Mouse (Mus musculus) thymus, adult 2 months (tissue): ENCODE data around the gene Mtmr4.

Experiments
- CTCF ChIP-seq: fragments of 200-500 bp; IDR thresholded peaks from 2 replicates; pipeline ENCODE4 v1.5.1; 2012; ENCODE audit warnings: mild to moderate bottlenecking, control low read depth, low read length, moderate library complexity, borderline replicate concordance; ENCODE audit not compliant: control insufficient read depth, poor library complexity, insufficient read depth; ENCODE audit errors: extremely low read depth
- POLR2A ChIP-seq: fragments of 200-500 bp; IDR thresholded peaks from 2 replicates; pipeline ENCODE4 v1.6.1; 2012; ENCODE audit warnings: mild to moderate bottlenecking, low read length, control low read depth, moderate library complexity; ENCODE audit not compliant: control insufficient read depth, poor library complexity, insufficient read depth; ENCODE audit errors: extremely low read depth

DNA sequence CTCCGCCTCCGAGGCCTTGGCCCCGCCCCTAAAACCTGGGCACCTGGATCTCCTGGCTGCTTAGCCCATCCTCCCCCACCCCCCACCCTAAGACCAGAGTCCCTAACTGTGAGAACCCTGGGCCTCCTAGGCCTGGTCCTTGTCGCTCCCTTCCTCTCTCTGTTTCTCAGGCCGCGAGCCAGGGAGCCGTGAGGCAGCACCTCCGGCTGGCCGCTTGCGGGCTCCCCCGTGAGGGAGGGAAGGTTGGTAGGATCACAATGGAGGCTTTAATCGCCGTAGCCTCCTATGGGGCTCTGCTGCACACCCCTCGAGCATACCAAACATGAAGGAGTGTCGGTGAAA is 363 bp downstream of the Mtmr4 start:
- no peak for TF ChIP-seq POLR2A
- no peak for TF ChIP-seq CTCF
